Mouse (Mus musculus) lung, adult 18-20 months (tissue): ENCODE results near the gene Cd79b.

Experiments used
- DNase-seq, 2 experiments: peaks; one replicate each; pipeline ENCODE4 v3.0.0; 2022; ENCODE audit warnings: mixed read lengths in 2 of 2

Gene Cd79b

DNA sequence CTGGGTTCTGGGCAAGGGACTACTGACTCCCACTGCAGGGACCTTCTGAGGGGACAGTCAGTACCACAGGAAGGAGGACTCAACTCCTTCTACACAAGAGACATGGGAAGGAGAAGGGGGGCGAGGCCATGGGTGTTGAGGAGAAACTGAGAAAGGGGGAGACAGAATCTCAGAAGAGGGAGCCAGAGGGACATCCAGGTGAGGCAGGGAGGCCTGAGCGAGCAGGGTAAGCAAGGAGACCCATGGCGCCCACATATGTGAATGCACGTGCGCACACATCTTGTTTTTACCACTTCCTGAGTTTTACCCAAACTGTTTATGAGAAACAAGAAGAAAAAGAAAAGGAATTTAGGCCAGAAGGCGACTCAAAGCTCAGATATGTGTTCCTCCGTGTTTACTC, 3.2 kb upstream of the Cd79b start:
- no peak for DNase-seq

DNA sequence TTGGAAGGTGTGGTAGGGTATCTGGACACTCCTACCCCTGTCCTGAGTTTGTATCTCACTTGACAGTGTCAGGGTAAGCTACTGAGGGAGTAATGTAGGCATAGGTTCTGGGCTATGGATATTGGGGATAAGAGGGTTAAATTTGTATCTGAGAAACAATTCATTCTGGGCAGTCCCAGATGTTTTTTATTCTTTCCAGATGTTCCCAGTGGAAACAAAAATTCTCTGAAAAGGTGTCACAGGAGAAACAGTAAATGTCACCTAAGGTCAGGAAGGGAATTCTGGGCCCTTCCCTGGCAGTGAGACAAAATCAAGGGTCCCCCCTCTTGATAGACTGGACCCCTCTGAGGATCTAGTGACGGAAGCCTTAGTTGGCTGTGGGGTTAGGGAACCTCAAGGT, 1.9 kb upstream of the Cd79b start:
- no peak for DNase-seq

DNA sequence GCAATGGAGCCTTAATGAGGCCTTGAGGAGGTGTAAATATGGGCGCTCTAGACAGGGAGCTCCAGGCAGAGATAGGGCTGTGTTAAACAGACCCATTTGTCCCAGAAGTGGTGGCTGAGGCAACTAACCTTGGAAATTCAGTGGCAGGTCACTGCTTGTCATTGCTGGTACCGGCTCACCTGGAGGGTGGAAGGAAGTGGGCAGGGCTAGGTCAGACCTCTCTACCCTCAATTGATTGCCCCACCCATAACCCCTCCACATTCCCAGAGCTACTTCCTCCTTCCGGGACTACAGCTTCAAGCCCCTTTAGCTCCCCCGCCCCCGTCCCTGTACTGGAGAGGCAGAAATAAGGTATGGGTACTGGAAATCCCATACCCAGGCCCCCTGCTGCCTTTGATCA, 1.0 kb downstream of the Cd79b start:
- peak; percentile 57 to 80 for DNase-seq

DNA sequence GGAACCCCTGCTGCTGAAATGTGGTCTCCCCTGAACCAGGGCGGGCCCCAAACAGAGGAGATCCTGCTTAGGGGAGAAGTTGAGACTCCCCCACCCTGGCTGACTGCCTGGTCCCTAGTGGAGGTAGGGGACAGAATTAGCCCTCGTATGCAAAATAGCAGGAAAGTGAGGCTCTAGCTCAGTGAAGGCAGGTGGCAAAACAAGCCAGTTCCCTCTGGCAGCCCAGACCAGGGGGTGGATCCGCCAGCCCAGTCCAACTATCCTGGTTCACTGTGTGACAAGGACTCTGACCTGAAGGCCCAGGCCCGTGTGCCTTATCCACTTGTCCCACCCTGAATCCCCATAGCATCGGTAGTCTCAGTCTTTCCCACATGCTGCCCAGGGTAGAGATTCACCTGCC, 4.4 kb downstream of the Cd79b start:
- peak in 1 of 2 experiments; percentile 29 for DNase-seq

DNA sequence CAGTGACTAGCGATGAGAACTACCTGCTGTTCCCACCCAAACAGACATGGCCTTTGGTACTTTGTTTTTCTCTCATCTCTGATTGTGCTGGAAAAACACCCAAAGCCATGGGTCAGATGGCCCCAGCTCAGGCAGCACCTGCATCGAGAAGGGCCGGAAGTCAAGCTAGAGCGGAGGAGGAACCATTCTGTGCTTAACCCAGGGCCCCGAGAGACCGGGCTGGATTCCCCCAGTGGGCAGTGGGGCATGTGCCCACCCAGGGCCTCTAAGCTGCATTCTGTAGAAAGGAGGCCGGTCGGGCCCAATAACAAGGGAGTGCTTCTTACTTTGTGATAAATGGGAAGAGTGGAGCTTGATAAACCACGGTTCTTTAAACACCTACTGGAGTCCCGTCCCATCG, 6.4 kb downstream of the Cd79b start:
- peak in 1 of 2 experiments; percentile 32 for DNase-seq

DNA sequence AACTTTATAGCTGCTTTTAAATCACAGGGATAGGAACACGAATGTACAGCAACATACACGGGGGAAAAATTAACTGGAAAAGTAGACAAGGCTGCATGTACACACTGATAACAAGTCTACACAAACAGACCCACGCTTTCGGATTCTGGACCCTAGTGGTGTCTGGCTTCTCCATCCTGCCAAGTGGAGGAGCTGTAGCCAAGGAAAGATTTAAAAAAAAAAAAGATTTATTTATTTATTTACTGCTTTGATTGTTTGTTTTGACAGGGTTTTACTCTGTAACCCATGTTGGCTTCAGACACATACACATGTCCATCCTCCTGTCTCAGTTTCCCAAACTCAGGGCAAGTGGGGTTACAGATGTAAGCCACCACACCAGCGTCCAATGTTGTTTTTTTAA, 7.1 kb downstream of the Cd79b start:
- no peak for DNase-seq

DNA sequence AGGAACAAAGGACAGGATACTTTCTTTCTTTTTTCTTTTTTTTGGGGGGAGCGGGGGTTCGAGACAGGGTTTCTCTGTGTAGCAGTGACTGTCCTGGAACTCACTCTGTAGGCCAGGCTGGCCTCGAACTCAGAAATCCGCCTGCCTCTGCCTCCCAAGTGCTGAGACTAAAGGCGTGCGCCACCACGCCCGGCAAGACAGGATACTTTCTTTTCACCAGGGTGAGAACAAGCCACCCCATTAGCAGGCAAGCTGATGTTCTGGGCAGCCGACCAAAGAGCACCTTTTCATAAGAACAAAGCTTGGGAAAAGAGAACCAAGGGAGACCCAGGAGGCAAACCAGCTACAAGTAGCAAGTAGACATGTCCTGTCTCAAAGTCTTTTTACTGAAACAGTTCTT, 7.8 kb downstream of the Cd79b start:
- no peak for DNase-seq

DNA sequence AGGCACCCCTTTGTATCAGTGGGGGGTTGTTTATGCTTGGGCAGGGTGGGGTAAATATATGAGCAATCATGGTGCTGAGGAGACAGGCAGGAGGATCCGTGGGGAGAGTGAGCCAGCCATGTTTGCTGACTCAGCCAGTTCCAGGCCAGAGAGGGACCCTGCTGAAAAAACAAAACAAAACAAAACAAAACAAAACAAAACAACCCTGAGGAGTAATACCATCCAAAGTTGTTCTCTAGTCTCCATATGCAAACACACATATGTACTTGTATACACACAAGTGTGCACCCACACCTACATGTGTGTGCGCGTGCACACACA, 8.5 kb downstream of the Cd79b start:
- DNase-seq: no peak

DNA sequence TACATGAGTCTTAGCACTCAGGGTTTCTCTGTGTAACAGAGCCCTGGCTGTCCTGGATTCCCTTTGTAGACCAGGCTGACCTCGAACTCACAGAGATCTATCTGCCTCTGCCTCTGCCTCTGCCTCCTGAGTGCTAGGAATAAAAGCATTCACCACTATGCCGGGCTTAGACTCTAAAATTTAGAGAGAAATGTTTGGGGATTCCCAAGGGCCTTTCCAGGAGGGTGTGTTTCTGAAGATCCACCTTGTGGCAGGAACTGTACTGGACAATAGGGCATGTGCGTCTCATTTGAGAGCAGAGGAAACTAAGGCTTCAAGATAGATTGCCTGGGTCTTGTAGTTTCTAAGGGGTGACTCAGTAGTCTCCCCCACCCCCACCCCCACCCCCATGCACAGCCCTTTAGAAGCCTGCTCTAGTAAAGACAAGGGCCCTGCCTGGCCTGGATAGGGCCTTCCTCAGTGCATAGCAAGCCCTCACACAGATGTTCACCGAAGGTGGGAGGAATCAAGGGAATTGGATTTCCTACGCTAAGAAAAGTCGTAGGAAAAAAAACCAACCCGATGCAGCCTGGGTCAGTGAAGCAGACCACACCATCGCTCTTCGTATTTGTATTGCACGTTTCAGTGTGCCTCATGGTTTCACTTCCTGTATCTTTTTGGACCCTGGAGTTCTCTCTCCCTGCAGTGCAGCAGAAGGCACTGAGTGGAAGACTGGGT, 9.1 kb downstream of the Cd79b start:
- no peak for DNase-seq

DNA sequence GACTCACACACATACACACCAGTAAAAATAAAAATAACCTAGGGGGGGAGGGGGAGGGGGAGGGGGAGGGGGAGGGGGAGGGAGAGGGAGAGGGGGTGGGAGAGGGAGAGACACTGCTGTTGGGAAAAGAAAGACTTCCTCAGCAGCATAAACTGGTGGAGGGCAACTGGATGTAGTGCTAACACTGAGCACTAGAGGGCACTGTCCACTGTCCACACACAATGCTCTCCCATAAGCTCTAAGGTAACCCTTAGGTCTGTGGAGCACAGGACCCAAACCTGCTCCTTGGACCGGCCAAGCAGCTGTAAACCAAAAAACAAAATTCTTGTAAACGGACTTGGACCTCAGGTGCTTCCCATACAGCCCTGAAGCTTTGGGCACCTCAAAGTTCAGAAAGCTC, 11.9 kb downstream of the Cd79b start:
- peak; percentile 42 to 58 for DNase-seq

DNA sequence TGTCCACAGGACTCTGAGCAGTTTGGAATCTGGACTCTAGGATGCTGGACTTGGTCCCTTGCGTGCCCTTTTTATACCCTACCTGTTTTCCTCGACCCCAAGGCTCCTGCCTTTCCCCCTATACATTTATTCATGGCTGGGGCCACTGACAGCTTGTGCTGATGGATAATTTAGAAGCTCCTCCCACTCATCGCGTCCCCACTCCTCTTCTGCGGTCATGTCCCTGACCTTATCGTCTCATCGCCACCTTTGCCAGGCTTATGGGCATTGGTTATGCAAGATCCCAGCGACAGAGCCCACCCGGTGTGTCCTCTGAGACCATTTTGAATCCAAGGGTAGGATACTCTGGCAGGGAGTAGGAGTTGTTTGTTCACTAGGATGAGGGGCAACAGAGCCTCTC, 12.8 kb downstream of the Cd79b start, which contains the start of gene Gh:
TSS of gene Gh (minus strand) at position 101 of the 400 bp plus-strand sequence.
- DNase-seq: no peak

DNA sequence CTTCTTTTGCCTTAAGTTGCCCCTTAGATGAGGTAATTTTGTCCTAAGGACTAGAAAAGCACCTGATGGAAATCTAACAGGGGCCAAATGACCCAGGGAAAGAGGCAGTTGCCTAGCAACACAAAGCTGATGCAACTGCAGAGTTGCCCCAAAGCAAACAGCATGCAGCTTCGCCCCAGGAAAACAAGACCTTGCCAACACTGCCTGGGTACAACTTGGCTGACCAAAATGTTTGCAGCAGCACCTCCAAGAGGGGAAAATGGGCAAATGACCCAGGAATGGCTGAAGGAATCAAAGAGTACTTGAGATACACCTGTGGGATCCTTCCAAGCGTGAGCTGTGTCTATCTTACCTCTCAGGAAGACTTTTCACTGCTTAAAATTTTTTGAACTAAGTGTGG, 22.7 kb downstream of the Cd79b start:
- DNase-seq: peak; percentile 79 to 85

DNA sequence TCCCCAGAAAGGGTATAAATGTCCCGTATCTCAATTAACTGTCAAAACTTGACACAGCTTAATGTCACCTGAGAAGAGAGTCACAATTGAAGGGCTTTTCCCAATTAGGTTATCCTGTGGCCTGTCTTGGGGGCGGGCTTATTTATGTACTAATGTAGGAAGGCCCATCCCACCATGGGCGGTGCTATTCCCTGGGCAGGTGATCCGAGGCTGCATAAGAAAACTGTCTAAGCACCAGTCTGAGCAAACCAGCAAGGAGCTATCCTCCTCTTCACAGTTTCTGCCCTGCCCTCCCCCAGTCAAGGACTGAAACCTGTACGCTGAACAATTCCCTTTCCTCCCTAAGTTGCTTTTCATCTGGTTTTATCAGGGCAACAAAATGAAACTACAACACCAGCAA, 24.2 kb downstream of the Cd79b start:
- no peak for DNase-seq

DNA sequence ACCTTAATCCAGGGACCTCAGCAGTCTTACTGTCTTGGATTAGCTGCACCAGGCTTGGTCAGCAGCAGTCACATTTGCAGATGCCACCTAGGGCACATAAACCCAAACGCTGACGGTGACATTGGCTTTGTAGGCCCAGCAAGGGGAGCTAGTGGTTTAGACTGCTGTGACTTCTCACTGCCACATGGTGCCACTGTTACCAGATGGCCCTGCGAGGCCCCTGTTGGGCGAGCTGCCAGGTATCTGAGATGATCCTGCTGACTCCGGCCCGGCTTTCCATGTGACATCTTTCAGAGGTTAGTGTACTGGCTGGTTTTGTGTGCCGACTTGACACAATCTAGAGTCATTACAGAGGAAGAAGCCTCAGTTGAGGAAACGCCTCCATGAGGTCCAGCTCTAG, 25.2 kb downstream of the Cd79b start:
- DNase-seq: peak in 1 of 2 experiments; percentile 45

DNA sequence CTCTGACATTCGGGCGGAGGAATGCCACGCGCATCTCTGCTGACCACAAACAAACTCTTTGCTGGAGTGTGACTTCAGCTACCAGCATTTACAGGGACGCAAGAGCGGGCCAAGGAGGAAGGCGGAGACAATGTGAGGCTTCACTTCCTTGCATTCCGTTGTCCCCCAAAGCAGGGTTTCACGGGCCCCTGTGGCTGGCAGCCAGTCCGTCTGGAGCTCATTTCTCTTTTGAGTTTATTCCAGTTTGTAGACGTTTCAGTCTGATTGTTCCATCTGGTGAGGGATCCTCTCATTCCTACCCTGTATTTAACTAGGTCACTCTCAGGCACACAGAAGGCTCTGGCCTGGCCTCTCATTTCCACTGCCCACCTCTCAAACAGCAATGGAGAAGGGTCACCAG, 27.6 kb downstream of the Cd79b start:
- no peak for DNase-seq

DNA sequence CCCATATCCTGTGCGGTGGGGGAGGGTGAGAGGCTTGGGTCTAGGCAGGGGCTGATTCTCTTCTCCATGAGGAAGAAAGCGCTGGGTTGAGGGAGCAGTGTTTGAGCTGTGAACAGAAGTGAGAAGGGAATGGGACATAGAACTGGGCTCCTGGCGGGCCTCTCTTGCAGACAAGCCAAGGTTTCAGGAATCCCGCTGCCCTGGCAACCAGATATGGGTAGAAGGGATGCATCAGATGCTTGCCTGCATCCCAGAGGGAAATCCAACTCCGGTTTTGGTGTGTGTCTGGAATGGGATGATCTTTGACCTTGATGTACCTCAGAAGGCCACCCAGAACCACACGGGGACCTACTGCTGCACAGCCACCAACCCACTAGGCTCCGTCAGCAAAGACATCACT, 28.4 kb downstream of the Cd79b start:
- DNase-seq: no peak

DNA sequence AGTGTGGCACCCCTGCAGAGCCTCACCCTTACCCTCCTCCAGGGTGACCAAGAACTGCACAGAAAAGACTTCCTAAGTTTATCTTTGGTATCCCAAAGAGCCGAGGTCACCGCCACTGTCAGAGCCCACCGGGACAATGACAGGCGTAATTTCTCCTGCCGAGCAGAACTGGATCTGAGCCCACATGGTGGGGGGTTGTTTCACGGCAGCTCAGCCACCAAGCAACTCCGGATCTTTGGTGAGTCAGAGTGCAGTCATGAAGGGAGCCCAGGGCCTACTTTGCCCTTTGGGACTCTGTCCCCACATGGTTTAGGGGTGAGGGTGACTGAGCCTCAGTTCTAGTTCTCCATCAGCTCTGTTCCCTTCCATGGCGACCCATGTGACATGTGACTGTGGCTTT, 30.4 kb downstream of the Cd79b start:
- DNase-seq: no peak

DNA sequence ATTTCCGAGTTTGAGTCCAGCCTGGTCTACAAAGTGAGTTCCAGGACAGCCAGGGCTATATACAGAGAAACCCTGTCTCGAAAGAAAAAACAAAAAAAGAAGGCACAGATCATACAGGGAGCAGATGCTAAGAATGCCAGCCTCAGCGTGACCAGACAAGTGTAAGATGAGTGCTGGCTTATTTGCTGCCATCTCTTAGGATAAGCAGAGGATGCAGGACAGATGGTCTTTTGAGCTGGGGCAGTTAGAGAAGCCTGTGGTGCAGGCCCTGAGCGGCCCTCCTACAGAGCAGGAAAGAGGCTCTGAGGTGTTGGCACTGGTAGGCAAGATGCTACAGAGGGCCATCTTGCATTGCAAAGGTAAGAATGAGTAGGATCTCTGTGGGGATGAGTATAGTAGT, 31.2 kb downstream of the Cd79b start:
- DNase-seq: no peak

DNA sequence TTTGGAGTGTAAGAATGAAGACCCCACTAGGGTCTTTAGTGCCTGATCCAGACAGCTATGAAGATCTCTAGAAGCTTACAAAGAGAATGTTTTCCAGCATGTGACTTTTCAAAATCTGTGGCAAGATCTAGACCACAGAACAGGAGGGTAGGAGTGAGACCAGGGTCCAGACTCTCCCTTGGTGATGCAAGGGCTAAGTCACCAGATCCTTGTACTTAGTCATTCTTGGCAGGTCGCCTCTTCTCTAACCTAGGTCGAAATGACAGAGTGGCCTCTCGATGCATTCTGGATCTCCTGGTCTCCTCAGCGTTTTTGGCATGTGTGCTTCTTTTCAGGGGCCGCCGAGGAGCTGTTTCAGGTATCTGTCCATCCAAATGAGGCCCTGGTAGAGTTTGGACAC, 32.1 kb downstream of the Cd79b start:
- no peak for DNase-seq

DNA sequence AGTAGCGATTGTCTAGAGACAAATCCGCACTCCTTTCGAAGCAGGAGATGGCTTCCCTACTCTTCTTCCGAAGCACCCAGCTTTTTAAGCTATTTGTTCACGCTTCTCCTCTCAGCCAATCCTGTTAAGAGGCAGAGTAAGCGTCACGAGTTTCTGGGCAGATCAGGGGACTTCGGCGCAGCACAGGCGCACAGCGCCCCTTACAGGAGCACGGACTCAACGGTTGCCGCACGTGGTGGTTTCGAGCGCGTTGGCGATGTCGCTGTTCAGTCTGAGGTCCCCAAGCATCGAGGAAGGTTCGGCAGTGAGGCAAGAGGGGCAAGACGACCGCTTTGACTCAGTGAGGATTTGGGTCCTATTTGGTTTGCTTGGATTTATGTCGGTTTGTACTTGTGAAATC, 38.1 kb downstream of the Cd79b start, which contains the start of gene Tcam1:
TSS of gene Tcam1 (plus strand) at position 219 of the 400 bp plus-strand sequence.
- DNase-seq: peak; percentile 92 to 95

DNA sequence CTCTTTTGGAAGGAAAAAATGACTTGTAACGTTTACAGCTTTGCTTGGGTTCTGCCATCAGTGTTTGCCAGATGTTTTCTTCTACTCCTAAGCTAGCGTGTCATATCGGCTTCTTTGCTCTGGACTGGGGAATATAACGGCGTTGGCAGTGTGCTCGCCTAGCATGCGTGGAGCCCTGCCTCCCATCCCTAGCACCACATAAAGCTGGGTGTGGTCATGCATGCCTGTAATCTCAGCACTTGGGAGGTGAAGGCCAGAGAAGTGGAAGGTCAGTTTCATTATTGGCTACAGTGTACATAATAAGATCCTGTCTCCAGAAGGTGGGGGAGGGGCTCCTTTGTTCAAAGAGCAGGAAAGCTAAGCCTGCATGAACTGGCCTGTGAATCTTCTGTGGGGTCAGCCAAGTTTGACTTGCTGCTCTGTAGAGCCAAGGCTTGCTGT, 39.6 kb downstream of the Cd79b start:
- DNase-seq: peak; percentile 36 to 64

DNA sequence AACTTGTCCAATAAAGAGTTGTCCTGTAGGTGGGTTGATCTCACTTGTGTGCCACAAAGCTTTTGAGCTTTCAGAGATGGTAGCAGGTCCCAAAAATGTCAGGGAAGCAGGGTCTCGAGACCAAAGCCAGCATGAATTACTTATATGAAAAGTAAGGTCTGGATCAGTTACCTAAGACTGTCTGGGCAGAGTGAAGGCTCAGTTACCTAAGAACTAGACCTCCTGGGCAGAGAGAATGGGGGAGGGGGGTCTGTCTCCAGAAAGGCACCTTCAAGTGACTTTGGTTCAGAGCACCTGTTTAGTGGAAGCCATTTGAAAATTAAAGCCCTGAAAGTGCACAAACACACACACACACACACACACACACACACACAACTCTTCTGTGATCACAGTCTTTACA, 40.2 kb downstream of the Cd79b start:
- DNase-seq: no peak

DNA sequence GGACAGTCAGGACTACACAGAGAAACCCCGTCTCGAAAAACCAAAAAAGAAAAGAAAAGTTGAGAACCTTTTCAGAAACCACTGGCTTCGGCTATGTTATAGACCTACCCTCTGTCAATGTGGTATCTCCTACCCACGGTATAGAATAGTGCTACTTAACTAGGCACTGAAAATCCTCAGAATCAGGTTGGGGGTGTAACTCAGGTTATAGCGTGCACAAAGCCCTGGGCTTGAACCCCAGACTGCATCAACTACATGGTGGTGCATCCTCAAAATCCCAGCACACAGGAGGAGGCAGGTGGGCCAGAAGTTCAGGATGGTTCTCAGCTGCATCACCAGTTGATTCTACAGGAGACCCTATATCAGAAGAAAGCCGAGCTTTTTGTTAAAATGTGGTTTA, 40.8 kb downstream of the Cd79b start:
- DNase-seq: no peak

DNA sequence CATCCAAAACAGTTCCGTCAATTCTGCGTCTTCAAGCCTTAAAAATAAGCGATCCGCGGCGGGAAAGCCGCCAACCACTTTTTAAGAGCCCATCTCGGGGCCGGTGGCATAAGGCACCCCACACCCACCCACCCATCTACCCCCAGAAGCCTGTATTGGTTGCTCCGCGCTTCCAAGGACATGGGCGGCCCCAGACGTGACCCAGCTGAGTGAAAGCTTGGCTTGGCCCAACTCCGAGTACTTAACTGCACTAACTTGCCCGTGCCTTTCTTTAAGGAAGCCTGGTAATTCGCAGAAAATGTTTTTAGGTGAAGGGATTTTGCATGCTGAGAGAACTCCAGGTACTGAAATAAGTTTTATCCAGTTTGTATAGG, 41.3 kb downstream of the Cd79b start:
- peak in 1 of 2 experiments; percentile 34 for DNase-seq

DNA sequence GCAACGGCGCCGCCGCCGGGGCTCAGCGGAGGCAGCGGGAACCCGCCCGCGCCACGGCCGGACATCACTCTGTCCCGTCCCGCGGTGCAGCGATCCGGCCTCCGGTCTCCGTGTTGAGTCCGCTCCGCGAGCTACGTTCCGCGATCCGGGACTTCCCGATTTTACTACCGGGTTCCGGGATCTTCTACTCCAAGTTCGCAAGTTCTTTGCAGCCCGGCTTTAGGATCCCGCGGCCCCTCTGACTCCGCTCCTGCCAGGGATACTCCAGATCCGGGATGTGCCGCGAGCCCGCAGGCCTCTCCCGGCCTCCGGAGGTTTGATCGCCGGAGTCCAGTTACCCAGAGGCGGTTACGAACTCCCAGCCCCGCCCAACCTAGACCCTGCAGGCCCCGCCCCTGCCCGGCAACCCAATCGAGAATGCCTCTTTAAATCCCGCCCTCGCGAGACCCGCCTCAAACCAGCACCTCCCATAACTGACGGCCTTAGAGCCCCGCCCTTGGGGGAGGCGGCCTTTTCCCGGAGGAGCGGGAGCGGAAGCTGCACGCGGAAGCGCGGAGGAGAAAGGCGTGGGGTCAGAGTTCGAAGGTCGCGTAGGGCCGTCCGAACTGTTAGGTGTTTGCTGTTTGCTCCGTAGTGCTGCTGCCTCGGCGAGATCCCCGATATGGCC, 41.8 kb downstream of the Cd79b start, which contains the start of gene Smarcd2:
TSS of gene Smarcd2 (minus strand) at position 329 of the 667 bp plus-strand sequence.
- peak; percentile 100 for DNase-seq
